Mouse (Mus musculus) ovary, postnatal 10 days (tissue): ENCODE data around the gene Fam118a.
"Not testable (repeated sequence)": the region's sequence is repeated elsewhere in the genome, so short reads cannot be mapped to it uniquely, and the experiment has no call there.

Experiments
- DNase-seq: peaks from one replicate; pipeline ENCODE4 v3.0.0; 2022; ENCODE audit warnings: low spot score

The Fam118a gene

DNA sequence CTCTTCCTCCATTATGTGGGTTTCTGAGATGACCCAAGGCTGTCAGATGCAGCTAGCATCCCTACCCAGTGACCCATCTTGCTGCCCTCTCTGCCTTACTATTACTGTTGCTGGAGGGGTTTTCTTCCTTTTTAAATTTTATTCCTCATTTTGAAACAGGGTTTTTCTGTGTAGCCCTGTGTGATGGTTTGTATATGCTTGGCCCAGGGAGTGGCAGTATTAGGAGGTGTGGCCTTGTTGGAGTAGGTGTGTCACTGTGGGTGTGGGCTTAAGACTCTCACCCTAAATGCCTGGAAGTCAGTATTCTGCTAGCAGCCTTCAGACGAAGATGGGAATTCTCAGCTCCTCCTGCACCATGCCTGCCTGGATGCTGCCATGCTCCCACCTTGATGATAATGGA, at the start of gene Fam118a:
TSS of gene Fam118a (plus strand) at position 301 of the 400 bp plus-strand sequence.
- DNase-seq, result not testable (repeated sequence)

DNA sequence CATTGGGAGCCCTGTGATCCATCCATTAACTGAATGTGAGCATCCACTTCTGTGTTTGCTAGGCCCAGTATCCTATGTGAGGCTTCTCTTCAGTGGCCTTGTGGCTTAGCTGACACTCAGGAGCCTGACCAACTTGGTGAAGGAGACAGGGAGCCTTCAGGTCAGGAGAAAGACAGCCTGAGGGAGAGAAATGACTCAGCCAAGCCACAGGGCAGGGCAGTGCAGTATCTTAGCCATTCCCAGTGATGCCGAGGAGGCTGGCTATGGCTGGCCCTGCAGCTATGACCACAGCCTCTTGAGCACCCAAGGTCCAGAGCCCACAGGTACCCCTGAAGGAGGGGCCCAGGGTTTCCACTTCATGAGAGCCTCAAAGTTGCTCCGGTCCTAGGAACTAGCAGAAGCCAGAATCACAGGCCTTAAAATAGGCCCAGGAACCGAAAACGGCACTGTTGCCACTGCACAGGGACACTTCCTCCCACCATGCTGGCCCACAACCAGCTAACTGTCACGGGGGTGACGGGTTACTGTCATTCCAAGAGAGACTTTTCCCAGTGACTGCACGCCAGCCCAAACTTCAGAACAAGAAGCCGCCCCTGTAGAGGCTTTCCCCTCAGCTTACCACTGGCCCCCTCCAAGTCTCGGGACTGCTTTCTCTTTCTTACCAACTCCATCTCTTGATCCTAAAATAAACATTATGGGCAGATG, 47.0 kb upstream of the Fam118a start:
- no peak for DNase-seq

DNA sequence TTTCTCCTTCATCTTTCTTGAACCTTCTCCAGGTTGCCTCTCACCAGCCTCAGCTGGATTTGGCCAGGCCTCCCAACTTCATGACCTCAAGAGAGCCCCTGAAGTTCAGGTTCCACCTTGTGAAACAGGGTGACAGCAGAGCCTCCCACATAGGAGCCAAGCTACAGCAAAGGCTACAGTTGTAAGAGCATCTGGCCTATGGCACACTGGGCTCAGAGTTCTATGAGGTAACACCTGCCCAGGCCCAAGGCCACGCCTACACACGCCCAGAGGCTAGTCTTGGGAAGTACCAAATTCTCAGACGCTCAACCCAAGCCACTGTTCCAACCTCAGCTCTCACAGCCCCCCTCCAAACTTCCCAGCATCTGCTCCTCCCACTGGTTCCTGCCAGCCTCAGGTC, 45.9 kb upstream of the Fam118a start:
- DNase-seq, result no peak

DNA sequence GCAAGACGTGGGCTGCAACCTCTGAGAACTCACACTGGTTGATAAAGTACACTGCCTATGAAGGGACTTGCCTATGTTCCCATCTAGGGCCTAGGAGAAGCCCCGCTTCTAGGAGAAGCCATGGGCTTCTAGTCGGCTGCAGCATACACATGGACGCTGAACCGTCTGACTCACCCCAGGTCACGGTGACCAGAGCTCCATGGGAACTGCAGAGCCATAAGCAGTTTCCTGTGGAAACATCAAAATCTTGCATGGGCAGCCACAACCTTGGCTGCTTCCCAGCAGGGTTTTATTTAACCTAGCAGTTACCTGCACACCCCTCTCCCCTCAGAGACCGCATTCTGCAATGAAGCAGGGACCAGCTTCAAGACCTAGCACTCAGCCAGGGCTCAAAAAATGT, 45.0 kb upstream of the Fam118a start:
- DNase-seq, result no peak

DNA sequence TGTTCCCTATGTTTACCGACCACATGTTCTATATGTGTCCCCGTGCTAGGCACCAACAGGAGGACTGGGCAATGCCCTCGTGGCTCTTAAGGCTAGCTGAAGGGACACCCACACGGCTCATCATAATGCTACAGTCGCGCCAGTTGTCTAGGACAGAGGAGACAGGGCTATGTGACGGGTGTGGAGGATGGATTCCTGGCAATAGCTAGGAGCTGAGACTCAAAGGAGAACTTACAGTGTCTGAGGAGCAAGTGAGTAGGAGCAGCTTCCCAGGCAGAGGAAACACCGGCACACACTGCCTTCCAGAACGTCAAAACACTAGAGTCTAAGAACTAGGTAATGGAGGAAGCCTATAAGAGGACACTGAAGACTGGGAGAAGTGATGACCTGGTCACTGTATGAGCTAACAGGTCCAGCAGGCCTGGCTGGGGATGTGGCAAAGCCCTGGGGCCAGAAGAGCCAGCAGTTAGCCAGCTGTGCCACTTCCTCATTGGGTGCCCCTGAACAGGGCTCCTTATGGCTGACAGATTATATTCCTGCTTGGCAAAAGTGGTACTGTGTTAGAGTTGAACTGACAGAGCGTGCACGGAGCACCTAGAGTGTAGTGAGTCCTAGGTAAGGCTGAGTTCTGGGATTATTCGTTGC, 43.1 kb upstream of the Fam118a start:
- no peak for DNase-seq

DNA sequence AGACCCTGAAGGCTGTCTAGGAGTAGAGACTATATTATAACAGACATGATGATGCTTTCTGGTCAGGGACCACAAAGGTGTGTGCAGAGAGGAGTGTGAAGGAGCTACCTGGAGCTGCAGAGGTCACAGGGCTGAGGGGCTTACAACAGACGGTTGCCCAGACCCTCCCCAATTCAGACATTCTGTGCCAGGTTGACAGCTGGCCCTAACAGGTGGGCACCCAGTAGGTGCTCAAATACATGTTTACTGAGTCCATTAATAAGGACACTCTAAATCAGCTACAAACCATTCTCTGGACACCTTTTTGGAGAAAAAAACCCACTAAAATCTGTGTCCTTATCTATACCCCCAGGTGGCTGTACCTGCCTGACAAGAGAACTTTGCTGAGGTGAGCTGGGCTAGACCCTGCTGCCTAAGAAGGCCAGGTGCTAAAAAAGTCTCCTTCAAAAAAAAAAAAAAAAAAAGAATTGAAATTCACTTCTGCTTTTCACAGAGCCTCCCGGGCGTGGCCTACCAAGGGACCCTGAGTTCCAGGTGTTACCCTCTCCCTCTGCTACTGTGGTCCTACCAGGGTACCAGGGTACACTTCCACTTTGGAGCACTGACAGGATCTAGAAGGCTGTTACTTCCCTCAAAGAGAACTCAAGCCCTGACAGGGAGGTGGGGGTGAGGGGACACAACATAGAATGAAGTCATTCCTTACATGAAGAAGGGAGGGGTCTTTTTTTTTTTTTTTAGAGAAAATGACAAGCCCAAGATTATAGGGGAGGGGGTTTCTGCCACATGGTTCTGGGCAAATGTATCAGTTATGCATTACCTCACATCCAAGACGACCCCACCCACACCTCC, 42.4 kb upstream of the Fam118a start:
- no peak for DNase-seq

DNA sequence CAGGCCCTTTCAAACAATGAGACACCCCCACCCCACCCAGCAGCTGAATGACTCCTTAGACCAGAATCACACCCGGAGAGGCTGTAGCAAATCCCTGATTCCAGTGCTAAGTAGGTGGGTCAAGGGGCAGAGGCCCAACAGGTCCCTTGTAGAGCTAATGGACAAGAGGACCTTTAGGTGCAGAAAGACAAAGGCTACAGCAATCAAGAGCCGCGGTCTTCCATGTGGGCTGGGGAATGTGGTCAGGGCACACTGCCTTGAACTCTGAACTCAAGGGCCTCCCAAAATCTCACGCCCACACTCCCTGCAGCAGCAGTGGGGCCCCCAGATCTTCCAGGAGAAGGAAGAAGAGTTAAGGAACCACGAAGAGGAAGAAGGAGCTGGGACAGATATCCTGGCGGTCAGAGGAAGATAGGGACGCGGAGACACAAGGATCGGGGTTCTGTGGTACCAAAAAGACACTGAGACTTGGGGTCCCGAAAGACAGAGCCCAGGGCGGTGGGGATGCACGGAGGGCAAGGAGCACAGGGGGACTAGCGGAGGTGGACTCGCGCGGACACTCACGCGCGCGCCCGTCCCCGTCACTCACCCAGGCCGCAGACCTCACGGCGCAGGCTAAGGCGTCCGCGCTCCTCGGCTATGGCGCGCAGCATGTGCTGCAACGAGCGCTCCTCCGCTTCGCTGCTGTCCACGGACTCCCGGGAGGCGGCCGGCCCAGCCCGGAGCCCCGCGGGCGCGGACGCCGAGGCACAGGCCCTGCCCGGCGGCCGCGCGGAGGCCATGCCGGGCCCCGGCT, 41.5 kb upstream of the Fam118a start:
- no peak for DNase-seq

DNA sequence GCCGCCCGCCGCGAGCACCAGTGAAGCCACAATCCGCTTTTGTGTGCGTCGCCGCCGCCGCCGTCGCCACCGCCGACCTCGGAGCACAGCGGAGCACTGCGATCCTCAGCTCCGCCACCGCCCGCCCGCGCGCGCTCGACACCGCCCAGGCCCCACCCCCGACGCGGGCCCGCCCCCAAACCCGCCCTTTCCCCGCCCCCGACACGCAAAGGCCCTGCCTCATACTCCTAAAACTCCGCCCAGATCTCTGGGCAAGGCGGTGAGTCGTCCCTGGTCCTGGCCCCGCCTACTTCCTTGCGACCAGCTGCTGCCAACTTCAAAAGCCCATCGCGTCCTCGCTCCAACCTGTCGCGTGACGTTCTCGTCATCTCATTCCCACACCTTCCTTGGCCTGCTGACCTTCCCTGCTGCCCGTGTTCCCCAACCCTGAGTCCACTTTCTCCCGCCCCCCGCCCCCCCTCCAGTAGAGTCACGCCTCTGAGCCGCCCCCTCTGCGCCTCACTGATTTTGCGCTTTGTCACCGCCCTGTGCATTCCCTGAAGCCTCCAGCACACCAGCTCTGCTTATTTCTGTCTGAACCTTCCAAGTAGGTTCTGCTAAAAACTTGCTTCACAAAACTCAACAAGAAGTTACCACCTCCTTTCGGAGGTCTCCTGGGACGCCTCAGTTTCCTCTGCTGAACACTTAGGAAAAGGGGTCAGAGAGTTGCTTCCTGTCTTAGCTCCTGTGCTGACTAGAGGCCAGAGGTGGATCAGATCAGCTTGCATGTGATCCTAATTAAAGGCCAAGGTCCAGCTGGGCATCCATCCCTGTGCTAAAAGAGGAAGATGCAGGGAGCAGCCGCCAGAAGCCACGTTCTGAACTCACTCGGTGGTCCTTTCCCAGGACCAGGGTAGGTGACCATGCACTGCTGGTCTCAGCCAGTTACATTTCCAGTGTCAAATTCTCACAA, 40.6 kb upstream of the Fam118a start, which contains the start of gene 5031439G07Rik:
TSS of gene 5031439G07Rik (minus strand) at position 678 of the 952 bp plus-strand sequence.
- DNase-seq, result peak; percentile 62

DNA sequence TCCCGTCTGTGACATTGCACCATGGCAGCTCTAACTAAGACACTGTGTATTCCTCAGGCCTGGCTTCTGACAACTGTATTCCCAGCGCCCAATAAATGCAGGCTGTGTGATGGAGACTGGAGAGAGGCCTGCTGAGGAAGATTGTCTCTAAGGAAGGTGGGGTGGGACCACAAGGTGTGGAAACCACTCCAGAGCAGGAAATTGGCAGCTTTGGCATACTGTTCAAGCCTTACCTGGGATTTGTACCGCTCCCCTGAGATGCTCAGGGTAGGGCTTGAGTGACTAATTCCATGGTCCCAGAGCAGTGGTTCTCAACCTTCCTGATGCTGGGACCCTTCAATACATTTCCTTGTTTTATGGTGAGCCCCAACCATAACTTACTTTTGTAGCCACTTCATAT, 39.6 kb upstream of the Fam118a start:
- DNase-seq, result no peak

DNA sequence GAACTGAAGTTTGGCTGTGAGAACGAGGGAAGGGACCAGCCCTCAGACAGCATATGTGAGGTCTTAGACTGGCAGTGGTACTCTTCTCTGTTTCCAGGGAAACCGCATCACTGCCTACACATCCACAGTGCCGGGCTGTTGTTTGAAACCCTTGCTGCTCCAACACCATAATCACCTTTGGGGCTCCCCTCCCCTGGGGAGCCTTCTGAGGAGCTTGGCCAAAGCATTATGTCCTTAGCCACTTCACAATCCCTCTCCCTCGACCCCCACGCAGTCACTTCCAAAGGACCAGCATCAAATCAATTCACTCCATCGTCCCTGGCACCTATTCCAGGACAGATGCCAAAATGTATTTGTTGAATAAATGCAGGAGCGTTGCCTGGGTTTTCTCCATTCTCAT, 39.0 kb upstream of the Fam118a start:
- no peak for DNase-seq

DNA sequence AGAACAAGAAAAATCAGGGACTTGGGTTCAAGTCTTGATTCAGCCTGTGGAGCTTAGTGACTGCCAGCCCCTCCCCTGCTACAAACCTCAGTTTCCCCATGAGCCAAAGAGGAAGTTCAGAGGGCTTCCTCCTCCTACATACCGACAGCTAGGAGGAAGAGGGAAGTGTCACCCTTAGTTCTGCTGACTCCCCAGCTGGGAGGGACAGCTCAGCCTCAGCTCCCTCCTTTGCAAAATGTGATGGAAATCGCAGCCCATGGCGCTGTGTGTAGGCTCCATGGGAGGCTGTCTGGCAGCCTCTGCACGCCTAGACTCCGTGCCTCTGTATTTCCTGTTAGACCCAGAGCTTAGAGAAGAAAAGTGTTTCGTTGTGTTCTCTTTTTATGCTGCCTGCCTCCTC, 34.2 kb upstream of the Fam118a start:
- no peak for DNase-seq

DNA sequence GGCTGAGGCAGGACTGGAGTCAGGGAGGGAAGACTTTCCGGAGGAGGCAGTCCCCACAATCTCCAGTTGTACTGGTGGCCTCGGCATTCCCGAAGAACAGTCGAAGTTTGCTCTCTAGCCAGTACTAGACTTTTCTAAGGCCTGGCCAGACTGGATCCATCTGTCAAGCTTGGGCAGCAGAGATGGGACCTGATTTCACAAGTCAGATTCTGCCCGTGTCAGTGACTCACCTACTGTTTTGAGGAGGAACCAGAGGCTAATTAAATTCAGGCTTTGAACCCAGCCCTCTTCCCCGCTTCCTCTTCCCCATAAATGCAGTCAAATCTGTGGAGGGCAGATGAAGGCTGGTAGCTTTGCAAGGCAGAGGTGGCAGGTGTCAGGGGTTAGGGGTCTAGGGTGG, 33.7 kb upstream of the Fam118a start:
- no peak for DNase-seq

DNA sequence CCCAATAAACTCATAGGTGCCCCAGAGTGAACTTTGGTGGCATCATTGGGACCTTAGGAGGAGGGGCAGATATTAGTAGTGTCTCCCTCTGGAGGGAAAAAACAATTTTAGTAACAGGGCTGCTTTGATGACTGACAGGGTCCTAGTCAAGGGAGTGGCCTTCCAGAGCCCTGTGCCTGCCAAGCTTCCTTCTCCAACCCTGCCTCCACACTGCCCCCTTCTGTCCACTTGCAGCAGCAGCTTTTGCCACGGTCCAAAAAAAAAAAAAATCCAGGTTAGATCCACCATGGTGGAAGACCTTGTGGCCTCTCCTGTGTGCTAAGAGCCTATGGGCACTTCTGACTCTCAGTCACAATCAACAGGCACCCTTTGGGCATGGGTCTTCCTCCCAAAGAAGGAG, 32.8 kb upstream of the Fam118a start:
- DNase-seq, result no peak

DNA sequence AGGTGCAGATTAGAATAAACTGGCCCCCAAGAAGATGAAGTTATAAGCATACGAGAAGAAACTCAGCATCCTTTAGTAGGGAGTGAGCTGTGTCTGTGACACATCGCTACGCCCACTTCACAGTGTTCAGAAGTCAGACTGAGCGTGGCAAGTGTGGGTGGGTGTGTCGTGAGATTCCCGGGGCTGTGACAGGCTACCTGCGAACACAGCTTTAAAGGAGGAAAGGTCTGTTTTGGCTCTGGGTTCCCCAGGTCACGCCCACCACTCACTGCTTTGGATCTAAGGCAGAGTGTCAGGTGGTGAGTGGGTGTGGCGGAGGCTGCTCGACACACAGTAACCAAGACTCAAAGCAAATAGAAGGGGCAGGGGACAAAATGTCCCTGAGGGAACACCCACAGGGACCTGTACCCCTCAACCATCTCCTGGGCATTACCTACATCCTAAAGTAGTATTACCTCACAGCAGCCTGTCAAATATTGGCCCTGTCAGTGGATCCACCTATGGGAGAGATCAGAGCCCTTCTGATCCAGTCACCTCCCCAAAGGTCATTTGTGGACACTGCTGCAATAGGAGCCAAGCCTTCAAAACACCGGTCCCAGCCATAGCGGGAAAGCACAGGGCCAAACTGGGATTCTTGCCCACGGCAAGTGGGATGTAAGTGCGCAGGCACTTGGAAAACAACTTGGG, 30.8 kb upstream of the Fam118a start:
- no peak for DNase-seq

DNA sequence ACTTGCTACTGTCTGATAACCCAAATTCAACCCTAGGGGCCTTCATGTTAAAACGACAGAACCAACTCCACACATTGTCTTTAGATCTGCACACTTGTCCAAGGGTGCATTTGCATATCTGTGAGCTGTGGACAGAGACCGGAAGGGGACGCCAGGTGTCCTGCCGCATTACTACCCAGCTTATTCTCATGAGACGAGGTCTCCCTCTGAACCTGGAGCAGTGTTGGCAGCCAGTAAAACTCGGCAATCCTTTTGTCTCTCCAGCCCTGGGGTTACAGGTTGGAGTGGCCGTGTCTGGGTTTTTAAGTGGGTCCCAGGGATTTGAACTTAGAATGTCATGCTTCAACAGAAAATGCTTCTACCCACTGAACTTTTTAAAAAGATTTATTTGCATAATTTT, 28.8 kb upstream of the Fam118a start:
- no peak for DNase-seq

DNA sequence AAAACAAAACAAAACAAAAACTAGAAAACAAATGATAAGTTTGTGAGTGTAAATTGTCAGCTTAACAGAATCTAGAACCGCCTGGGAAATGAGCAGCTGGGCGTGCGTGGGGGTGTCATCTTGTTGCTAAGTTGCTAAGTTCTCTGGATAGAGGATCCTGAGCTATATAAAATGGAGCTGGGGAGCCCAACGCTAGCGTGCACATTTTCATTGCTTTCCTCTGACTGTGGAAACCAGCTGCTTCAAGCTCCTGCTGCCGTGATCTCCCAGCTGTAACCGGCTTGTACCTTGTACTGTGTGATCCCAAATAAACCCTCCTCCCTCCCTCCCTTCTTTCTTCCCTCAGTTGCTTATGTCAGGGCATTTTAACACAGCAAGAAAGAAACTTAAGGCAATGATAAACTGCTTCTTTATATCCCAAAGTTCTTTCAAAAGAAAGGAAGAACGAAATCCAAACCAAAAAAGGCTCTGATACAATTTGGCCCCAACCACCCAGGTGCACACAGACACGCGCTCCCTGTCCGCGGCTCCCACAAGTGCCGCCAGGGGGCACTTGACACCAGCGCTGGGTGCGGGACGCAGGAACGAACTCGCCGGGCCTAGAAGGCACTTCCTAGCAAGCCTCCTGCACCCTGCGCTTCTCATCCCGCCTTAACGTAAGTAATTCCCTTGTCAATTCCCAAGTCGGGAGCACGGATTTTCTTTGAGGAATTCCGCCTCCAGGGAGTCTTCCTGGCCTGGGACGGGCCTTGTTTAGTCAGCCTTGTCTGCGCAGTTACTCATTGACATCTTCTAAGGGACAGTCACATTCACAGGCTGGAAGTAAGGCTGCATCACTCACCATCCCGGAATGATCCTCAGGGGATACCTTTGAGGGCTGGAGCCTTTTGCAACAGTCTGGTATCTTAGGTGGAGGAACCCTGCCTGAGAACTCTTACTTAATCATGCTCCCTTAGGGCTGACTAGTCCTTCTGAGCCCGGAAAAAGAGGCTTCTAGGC, 27.5 kb upstream of the Fam118a start:
- DNase-seq, result peak; percentile 63

DNA sequence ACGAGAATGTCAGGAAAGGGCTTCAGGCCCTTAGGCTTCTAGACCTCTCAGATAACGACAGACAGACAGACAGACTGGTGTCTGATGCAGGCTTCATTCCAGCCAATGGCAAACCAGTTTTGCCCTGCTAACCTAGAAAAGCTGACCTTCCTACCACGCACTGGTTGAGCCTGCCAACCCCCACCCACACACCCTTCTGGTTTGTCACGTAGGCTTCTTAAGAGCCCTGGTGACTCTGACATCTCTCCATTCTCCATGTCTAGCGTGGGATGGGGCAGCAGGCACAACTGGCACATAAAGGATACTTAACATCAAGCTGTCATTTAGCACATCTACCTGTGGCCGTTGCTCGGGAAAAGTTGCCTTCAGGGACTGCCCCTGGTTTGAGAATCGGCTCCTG, 19.1 kb upstream of the Fam118a start:
- no peak for DNase-seq

DNA sequence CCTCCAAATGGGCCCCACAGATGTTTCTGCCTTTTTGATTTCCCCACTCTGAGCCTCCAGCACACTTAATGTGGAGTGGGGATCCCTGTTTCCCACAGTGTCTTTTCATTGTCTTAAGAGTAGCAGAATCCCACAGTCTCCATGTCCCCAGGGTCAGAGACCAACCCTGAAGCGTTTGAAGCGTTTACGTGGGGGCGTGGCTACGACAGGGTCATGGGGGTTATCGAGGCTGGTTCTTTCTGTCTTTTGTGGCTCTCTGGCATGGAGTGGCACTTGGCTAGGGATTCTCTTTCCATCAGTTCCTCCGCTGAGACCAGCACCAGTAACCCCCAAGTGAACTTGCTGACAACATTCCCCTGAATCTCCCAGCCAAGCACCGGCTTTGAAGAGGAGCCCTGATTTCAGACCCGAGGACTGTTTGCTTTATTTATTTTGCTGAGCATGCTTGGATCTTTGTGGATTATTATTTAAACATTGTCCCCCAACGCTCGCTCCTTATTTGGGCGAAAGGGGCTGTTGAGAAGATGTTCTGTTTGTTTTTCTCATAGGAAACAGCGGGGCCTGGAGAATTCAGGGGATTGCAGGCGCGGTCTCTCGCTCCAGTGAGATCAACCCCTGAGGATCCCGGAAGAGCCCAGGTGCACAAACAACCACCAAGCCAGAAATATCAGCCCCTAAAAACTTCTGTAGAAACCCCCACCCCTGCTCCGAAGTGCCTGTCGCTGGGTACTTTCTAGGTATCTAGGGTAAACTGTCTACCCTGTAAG, 16.7 kb upstream of the Fam118a start:
- DNase-seq, result no peak
